Mouse (Mus musculus) C2C12 (cell line): ENCODE measurements around the gene Itgb6.

ENCODE experiments used
- CEBPB ChIP-seq: IDR thresholded peaks from one replicate; pipeline ENCODE4 v1.6.1; 2011; ENCODE audit warnings: low read depth, mild to moderate bottlenecking, control low read depth, moderate library complexity
- CTCF ChIP-seq: IDR thresholded peaks from one replicate; pipeline ENCODE4 v1.5.1; 2011; ENCODE audit not compliant: control insufficient read depth, insufficient read depth, insufficient read length
- MYOD1 ChIP-seq: IDR thresholded peaks from one replicate; pipeline ENCODE4 v1.6.1; 2011; ENCODE audit warnings: low read depth; ENCODE audit not compliant: control insufficient read depth, insufficient read length
- MYOG ChIP-seq: IDR thresholded peaks from one replicate; pipeline ENCODE4 v1.6.1; 2011; ENCODE audit not compliant: control insufficient read depth, insufficient read length; ENCODE audit errors: extremely low read depth
- USF1 ChIP-seq: IDR thresholded peaks from one replicate; pipeline ENCODE4 v1.6.1; 2011; ENCODE audit warnings: low read depth, mild to moderate bottlenecking, control low read depth, moderate library complexity

DNA sequence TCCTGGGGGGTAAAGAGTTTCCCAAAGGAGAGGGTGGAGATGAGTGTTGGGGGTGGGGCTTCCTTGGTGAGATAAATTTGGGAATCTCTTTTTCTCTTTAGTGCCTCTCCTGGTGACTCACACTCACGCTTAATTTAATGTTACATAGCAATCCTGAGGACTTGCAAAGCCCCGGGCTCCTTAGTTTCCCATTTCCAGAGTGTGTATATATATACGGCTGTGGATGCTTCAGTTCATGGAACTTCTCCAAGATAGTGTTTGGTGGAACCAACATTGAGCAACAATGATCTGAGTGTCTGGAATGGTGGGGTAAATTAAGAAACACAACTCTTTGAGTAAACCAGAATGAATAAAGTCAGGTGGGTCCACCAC is 108.6 kb downstream of the Itgb6 start:
- TF ChIP-seq CTCF = no peak
- TF ChIP-seq CEBPB = no peak
- TF ChIP-seq MYOG = no peak
- no peak for TF ChIP-seq USF1
- no peak for TF ChIP-seq MYOD1
